Mouse (Mus musculus) embryonic facial prominence, embryonic 10.5 days (tissue): ENCODE measurements around the gene Mob3b. TPM values are rescaled to one million over a fixed set of nuclear protein-coding genes. Genes with fewer than 3 reads are reported as not detected.

Experiments used
- DNase-seq: peaks from one replicate; pipeline ENCODE4 v3.0.0-alpha.2; 2017; ENCODE audit warnings: low spot score
- H3K27ac ChIP-seq: fragments of 300-500 bp; sonication (generic); replicated peaks from 2 replicates; pipeline ENCODE4 v1.5.1; 2016; ENCODE audit warnings: mild to moderate bottlenecking
- H3K27me3 ChIP-seq: fragments of 300-500 bp; sonication (generic); replicated peaks from 2 replicates; pipeline ENCODE4 v1.6.1; 2016; ENCODE audit warnings: low read depth, mild to moderate bottlenecking; ENCODE audit not compliant: poor library complexity, severe bottlenecking
- H3K36me3 ChIP-seq: fragments of 300-500 bp; sonication (generic); replicated peaks from 2 replicates; pipeline ENCODE4 v1.6.1; 2016; ENCODE audit warnings: mild to moderate bottlenecking, moderate library complexity
- H3K4me1 ChIP-seq: fragments of 300-500 bp; sonication (generic); 2 replicates; pipeline ENCODE4 v1.6.1; 2016
- H3K4me3 ChIP-seq: fragments of 300-500 bp; sonication (generic); 2 replicates; pipeline ENCODE4 v1.5.1; 2016; ENCODE audit warnings: mild to moderate bottlenecking, moderate library complexity
- H3K9me3 ChIP-seq: fragments of 300-500 bp; sonication (generic); 2 replicates; pipeline ENCODE4 v1.6.1; 2016; ENCODE audit warnings: mild to moderate bottlenecking
- WGBS: fragments of 180-500 bp; shearing (Covaris S2); methylation state at CpG from one replicate; pipeline ENCODE4 v1.1.7; 2016; 5-methylcytosine and 5-hydroxymethylcytosine counted together
- polyA plus RNA-seq: library from polyadenylated mRNA; unstranded; fragments of >200 nt; fragmentation: Nextera tagmentation; extraction: Ambion mirVana; gene quantifications from 2 replicates; pipeline ENCODE4 v1.2.1, GENCODE M21; 2016

Mob3b gene
- polyA plus RNA-seq, 1 experiment from 2014 or later, result 14.0 TPM

DNA sequence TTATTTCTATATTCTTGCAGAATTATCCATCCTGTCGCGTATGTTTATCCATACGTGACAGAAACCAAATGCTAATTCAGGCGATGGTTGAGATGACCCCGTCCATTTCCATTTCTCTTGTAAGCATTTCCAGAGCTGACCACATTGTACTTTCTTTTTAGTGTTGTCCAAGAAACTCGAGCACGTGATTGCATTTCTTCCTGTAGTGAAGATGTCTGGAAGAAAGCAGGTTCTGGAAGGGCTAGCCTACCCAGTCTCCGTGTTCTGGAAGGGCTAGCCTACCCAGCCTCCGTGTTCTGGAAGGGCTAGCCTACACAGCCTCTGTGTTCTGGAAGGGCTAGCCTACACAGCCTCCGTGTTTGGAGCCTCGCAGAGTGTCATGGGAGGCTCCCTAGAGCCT, 33.3 kb downstream of the Mob3b start:
- H3K9me3 ChIP-seq, result no peaks in the 10 kb centered on the region
- H3K4me3 ChIP-seq, result no peak overlapping the region
- WGBS, result 86% methylated on average over 11 of the region's 11 CpGs
- DNase-seq, result no peak
- H3K27me3 ChIP-seq, result 0 out of 2 replicates have a peak, but pooled peaks cover 5% of the 10 kb centered on the region
- H3K36me3 ChIP-seq, result no peaks in the 10 kb centered on the region
- no peak overlapping the region for H3K27ac ChIP-seq
- H3K4me1 ChIP-seq, result peaks cover 63% of the 10 kb centered on the region

DNA sequence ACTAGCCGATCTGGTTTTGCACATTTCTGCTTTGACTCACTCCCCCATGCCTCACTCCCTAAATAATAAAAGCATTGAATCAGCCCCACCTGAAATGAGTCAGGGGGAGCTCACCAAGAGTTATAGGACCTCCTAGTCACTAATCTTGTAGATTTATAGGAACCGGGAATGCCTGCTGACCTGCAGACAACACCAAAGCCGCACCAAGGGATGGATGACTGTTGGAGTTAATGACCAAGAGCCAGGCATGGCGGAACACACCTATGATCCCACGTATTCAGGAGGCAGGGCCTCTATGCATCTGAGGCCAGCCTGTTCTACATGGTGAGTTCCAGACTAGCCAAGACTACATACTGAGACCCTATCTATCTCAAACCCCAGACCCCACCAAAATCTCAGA, 34.2 kb downstream of the Mob3b start:
- Histone ChIP-seq H3K27ac (no peak overlapping the region), H3K4me1 (peaks cover 60% of the 10 kb centered on the region), H3K27me3 (0 out of 2 replicates have a peak, but pooled peaks cover 5% of the 10 kb centered on the region), H3K4me3 (no peak overlapping the region), H3K36me3 (no peaks in the 10 kb centered on the region), H3K9me3 (no peaks in the 10 kb centered on the region)
- WGBS, result 73% methylated on average over 5 of the region's 5 CpGs
- no peak for DNase-seq

DNA sequence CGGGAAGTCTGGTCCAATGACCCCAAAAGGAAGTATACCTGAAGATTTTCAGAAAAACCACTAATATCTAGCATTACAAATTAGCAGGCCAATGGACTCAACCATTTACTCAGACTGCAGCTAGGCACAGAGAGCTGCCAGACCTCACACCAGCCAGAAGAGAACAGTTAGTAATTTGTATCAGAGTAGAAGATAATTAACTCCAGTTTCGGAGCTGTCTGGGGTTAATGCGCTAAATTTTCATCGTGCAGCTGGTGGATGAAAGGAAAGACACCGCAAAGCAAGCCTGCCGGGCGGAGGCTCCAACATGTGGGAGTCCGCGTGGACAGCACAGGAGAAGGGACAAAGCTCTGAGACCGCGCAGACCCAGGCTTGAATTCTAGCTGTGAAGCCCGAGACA, 36.2 kb downstream of the Mob3b start:
- Histone ChIP-seq H3K4me3 (no peak overlapping the region; the same call in 1 of the 2 replicates), H3K36me3 (no peaks in the 10 kb centered on the region), H3K27me3 (0 out of 2 replicates have a peak, but pooled peaks cover 5% of the 10 kb centered on the region), H3K4me1 (peaks cover 52% of the 10 kb centered on the region), H3K9me3 (no peaks in the 10 kb centered on the region), H3K27ac (peak overlapping the region; percentile 30; the same call in 1 of the 2 replicates)
- DNase-seq, result peak; percentile 54
- WGBS, result 40% methylated on average over 12 of the region's 12 CpGs

DNA sequence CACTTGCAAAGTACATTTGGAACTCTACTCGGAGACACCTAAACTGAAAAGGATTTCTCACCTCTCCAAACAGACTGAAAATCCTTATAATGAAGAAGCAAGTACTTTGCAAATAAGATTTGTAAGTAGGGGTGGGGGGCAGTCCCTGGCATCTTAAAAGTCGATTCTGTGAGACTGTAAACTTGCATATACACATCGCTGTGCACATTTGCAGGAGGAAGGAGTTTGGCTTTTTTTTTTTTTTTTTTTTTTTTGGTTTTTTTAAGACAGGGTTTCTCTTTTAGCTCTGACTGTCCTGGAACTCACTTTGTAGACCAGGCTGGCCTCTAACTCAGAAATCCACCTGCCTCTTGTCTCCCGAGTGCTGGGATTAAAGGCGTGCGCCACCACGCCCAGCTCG, 36.7 kb downstream of the Mob3b start:
- 0 out of 2 replicates have a peak, but pooled peaks cover 5% of the 10 kb centered on the region for H3K27me3 ChIP-seq
- no peak for DNase-seq
- no peaks in the 10 kb centered on the region for H3K9me3 ChIP-seq
- WGBS, result 80% methylated on average over 8 of the region's 8 CpGs
- H3K4me3 ChIP-seq, result no peak overlapping the region
- H3K4me1 ChIP-seq, result peaks cover 47% of the 10 kb centered on the region
- H3K36me3 ChIP-seq, result no peaks in the 10 kb centered on the region
- H3K27ac ChIP-seq, result no peak overlapping the region

DNA sequence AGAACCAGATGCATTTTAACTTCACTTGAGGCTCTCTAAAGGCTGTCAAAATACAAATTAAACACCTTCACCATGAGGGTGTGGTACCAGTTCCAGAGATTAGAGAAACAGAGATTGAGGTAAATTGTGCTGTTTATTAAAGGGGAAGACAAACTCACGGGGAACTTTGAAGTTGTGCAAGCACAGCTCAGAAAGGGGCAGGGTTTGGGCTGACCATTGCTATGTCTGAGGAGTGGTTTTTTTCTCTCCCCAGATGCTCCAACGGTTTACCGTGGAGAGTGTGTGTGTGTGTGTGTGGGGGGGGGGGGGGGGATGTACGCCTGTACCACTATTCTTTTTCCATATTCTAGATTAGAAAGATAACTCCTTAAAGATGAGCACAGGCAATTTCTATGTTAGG, 37.1 kb downstream of the Mob3b start:
- Histone ChIP-seq H3K9me3 (no peaks in the 10 kb centered on the region), H3K36me3 (no peaks in the 10 kb centered on the region), H3K27me3 (0 out of 2 replicates have a peak, but pooled peaks cover 5% of the 10 kb centered on the region), H3K4me3 (no peak overlapping the region), H3K27ac (no peak overlapping the region), H3K4me1 (peaks cover 43% of the 10 kb centered on the region)
- WGBS, result 66% methylated on average over 4 of the region's 4 CpGs
- no peak for DNase-seq

DNA sequence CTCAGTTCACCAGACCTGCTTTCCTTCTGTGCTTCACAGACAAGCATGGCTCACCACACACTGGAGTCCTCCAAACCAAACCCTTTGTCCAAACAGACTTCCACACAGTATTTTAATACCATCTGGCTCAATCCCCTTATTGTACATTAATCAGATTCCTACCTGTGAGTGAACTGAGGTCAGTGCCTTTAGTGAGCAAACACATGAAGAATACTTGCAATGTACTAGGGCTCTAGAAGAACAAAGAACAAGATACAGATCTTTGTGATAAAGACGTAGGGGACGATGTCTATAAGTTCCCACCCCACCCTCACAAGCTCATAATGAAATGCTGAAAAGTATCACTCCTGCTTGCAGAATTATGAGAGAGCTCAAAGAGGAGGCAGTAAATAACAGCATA, 38.4 kb downstream of the Mob3b start:
- no peak overlapping the region for H3K27ac ChIP-seq
- H3K36me3 ChIP-seq, result no peaks in the 10 kb centered on the region
- 88% methylated on average over 2 of the region's 2 CpGs for WGBS
- H3K9me3 ChIP-seq, result no peaks in the 10 kb centered on the region
- DNase-seq, result no peak
- H3K4me3 ChIP-seq, result no peak overlapping the region
- H3K4me1 ChIP-seq, result peaks cover 39% of the 10 kb centered on the region
- 0 out of 2 replicates have a peak, but pooled peaks cover 5% of the 10 kb centered on the region for H3K27me3 ChIP-seq

DNA sequence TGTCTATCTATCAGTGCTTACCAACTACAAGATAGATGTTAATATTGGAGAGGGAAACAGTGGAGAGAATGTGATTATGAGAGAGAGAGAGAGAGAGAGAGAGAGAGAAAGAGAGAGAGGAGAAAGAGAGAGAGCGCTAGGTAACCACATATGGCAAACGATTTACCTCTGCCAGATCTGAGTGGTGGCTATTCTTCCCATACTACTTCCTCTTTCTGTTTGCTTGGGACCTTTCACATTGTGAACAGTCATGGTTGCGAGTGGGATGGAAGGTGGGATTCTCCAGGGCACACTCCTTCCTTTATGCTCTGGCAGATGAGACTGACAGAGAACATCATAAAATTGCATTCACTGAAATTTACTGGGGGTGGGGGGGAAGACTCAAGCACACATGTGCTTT, 40.1 kb downstream of the Mob3b start:
- peaks cover 33% of the 10 kb centered on the region for H3K4me1 ChIP-seq
- no peak overlapping the region for H3K27ac ChIP-seq
- WGBS, result 86% methylated on average over 3 of the region's 3 CpGs
- H3K9me3 ChIP-seq, result no peaks in the 10 kb centered on the region
- no peak for DNase-seq
- 0 out of 2 replicates have a peak, but pooled peaks cover under 1% of the 10 kb centered on the region for H3K27me3 ChIP-seq
- no peaks in the 10 kb centered on the region for H3K36me3 ChIP-seq
- no peak overlapping the region for H3K4me3 ChIP-seq

DNA sequence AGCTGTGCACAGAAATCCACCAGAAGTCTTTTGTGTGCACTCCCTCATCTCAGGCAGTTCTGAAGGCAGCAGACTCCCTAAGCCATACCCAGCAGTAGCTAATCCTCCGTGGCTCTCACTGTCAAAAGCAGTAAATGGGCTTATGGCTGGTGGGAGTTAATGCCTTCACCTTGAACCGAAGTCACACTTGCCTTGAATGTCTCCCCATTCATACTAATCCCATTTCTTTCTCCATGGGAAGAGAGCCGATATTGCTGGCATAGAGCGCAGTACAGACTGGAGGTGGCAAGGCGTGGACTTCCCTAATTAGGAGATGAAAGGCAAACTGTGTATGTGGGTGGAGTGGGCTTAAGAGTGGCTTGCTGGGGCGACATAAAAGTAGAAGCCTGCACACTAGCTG, 41.4 kb downstream of the Mob3b start:
- no peak for DNase-seq
- no peaks in the 10 kb centered on the region for H3K9me3 ChIP-seq
- H3K4me3 ChIP-seq, result no peak overlapping the region
- 59% methylated on average over 6 of the region's 6 CpGs for WGBS
- H3K27me3 ChIP-seq, result no peaks in the 10 kb centered on the region
- no peaks in the 10 kb centered on the region for H3K36me3 ChIP-seq
- H3K27ac ChIP-seq, result no peak overlapping the region
- H3K4me1 ChIP-seq, result peaks cover 21% of the 10 kb centered on the region

DNA sequence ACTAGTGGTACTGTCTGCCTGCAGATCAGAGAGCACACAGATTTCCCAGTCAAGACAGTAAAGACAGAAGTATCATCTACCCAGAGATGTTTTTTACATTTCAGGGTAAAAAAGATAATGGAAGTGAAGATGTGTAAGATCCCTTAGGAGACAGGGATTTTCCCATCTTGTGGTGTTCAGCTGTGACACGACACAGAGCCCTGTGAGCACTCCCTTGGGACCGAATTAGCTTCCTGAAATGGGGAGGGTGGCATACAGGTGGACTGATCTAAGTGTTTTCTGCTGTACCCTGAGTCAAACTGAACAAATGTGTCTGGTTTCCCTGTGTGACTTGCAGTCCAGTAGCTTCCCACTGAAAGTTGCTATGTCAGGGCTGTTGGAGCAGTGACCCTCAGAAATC, 42.3 kb downstream of the Mob3b start:
- no peak for DNase-seq
- WGBS, result 82% methylated on average over 2 of the region's 2 CpGs
- Histone ChIP-seq H3K36me3 (no peaks in the 10 kb centered on the region), H3K4me3 (no peak overlapping the region), H3K9me3 (no peaks in the 10 kb centered on the region), H3K4me1 (peaks cover 19% of the 10 kb centered on the region), H3K27ac (no peak overlapping the region), H3K27me3 (no peaks in the 10 kb centered on the region)

DNA sequence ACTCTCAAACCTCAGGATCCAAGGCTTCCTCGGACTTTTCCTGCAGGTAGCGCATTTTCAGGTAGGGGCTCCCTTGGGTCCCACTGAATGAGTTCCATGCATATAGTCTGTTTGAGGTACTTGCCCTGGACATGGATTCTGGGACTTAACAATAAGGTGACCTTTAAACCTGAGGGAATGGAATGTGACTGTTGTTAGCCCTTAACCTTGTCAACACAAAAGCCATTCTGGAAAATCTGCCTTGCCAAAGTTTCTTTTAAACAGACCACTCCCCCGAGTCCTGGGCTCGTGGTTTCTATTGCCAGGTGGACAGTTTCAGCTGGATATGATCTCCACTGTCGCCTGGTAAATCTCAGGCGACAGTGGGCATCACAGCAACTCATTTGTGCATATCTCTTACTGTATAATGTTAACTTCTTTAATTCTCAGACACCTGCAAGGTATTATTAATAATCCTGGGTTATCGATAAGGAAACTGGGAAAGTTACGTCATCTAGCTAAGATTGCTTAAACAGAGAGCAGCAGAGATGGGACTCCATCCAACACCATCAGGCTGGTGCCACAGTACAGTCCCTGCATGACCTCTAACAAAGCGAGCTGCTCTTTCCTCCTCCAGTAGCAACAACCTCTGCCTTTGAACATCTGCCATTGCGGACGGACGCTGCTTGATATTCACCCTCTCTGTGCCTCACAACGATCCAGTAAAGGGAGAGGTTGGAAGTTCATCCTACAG, 43.6 kb downstream of the Mob3b start:
- H3K36me3 ChIP-seq, result no peaks in the 10 kb centered on the region
- no peak overlapping the region for H3K27ac ChIP-seq
- no peaks in the 10 kb centered on the region for H3K27me3 ChIP-seq
- no peaks in the 10 kb centered on the region for H3K9me3 ChIP-seq
- 80% methylated on average over 13 of the region's 13 CpGs for WGBS
- no peak overlapping the region for H3K4me3 ChIP-seq
- DNase-seq, result no peak
- H3K4me1 ChIP-seq, result peaks cover 13% of the 10 kb centered on the region

DNA sequence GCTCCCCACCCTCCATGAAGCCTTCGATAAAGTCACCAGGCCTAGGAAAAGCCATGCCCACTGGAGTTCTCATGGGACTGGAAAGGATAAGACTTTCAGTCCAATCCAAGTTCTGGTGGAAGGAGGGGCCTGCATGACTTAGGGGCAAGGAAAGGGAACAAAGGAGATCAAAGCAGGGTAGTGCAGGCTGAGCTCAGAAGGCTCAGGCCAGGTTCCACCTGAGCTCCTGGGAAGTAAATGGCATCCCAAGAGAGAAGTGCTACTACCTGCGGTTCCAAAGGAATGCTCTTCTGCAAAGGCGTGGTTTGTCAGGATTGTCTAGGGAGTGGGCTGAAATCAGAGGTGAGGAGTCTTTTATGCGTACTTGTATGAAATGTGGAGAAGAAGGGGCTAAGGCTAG, 44.8 kb downstream of the Mob3b start:
- no peak overlapping the region for H3K4me3 ChIP-seq
- 82% methylated on average over 4 of the region's 4 CpGs for WGBS
- no peak overlapping the region for H3K27ac ChIP-seq
- no peaks in the 10 kb centered on the region for H3K9me3 ChIP-seq
- no peak for DNase-seq
- H3K4me1 ChIP-seq, result peaks cover 13% of the 10 kb centered on the region
- no peaks in the 10 kb centered on the region for H3K36me3 ChIP-seq
- no peaks in the 10 kb centered on the region for H3K27me3 ChIP-seq

DNA sequence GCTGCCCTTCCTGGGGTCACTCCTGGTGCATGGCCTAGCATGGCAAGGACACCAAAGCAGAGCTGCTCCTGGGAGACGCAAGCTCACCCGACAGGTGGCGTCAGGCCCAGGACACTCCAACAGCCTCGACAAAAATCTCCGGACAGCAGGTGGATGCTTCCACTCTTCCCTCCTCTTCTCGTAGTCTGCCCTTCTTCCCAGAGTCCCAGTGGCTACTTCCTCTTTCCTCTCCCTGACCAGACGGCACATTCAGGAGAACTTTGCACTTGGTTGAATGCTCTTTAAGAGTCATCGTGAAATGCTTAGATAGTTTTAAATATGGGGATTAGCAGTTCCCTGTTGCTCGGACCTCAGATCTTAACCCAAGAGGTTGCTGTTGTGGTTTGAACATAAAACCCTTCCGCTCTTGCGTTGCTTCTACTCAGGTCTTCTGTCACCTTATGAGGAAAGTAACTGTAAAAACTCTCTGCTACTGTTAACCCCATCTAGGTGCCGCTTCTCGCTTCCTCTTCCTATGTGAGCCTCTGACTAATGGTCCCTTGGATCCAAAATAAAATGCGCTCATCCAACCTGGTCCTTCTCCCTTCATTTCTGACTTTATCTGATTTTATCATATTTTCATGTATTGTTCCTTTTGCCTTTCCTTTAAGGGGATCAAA, 52.0 kb downstream of the Mob3b start:
- peaks cover 11% of the 10 kb centered on the region for H3K4me1 ChIP-seq
- WGBS, result 78% methylated on average over 14 of the region's 14 CpGs
- H3K36me3 ChIP-seq, result no peaks in the 10 kb centered on the region

DNA sequence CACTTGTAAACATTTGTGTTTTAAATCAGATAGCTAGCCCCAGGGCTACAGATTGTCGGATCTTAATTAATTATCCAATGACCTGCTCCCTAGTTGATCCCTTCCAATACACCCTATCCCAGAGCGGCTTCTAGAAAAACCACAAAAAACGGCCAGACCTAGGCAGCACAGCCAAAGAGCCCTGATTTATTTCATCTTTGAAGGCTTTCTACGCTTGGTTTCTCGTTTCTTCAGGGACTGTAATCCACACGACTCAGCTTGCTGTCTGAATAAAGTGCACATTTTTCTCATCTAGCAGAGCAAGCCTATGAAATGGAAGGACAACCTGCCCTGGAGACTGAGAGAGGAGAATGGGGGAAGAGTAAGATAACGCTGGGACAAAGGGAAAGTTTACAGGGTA, 56.1 kb downstream of the Mob3b start:
- Histone ChIP-seq H3K36me3 (no peaks in the 10 kb centered on the region), H3K4me3 (no peak overlapping the region), H3K27me3 (peaks cover 7% of the 10 kb centered on the region; the same call in 1 of the 2 replicates), H3K4me1 (peaks cover 44% of the 10 kb centered on the region), H3K27ac (no peak overlapping the region), H3K9me3 (no peaks in the 10 kb centered on the region)
- 44% methylated on average over 7 of the region's 7 CpGs for WGBS
- no peak for DNase-seq

More for the DNA sequence above, 52.0 kb downstream of the Mob3b start:
- Histone ChIP-seq H3K27me3 (peaks cover 7% of the 10 kb centered on the region; the same call in 1 of the 2 replicates), H3K4me3 (no peak overlapping the region), H3K9me3 (no peaks in the 10 kb centered on the region), H3K27ac (no peak overlapping the region)
- DNase-seq, result no peak
